Mouse (Mus musculus): ENCODE measurements around the gene Mup12. TPM values are rescaled to one million over a fixed set of nuclear protein-coding genes. Genes with fewer than 3 reads are reported as not detected.
"Not testable (repeated sequence)": the region's sequence is repeated elsewhere in the genome, so short reads cannot be mapped to it uniquely, and the experiment has no call there.

Mup12 gene
- polyA plus RNA-seq (2014; fragmentation: Nextera tagmentation; extraction: Ambion mirVana), result not detected in 2 replicates

- H3K4me1 ChIP-seq (ENCODE audit: control insufficient read depth, insufficient read depth, low read length); ATAC-seq (replicated peaks; ENCODE audit: insufficient number of reproducible peaks, low FRiP score, low TSS enrichment); H3K9me3 ChIP-seq (replicated peaks; ENCODE audit: control insufficient read depth, low read length); H3K4me3 ChIP-seq (ENCODE audit: low read depth, low read length); H3K36me3 ChIP-seq (ENCODE audit: control insufficient read depth, insufficient read depth, low read length); H3K27ac ChIP-seq (ENCODE audit: low read depth, low read length); H3K4me2 ChIP-seq; H3K9ac ChIP-seq (ENCODE audit: low read depth, low read length); H3K27me3 ChIP-seq (ENCODE audit: control insufficient read depth, insufficient read depth, low read length): not testable (repeated sequence)
- 83% methylated on average over 3 of the region's 4 CpGs for WGBS (ENCODE audit: insufficient replicate concordance)
Measured at GRCm38 (mm10) chr4:60741226-60741625, at the start of gene Mup12. Mup12 (minus strand) TSS chr4:60741326.

Other genes with a start within 250 kb of the Mup12 start
- not detected in 2 replicates for gene Mup1, start 239.4 kb downstream of the Mup12 start, polyA plus RNA-seq (2014; fragmentation: Nextera tagmentation; extraction: Ambion mirVana)
- not detected in 2 replicates for gene Mup10, start 159.1 kb downstream of the Mup12 start, polyA plus RNA-seq (2014; fragmentation: Nextera tagmentation; extraction: Ambion mirVana)
- not detected in 2 replicates for gene Mup11, start 78.9 kb downstream of the Mup12 start, polyA plus RNA-seq (2014; fragmentation: Nextera tagmentation; extraction: Ambion mirVana)
- gene Mup22, start 80.1 kb upstream of the Mup12 start, polyA plus RNA-seq (2014; fragmentation: Nextera tagmentation; extraction: Ambion mirVana), result not detected in 2 replicates